Mouse (Mus musculus): ENCODE measurements around the gene Gmppa. TPM values are rescaled to one million over a fixed set of nuclear protein-coding genes. Genes with fewer than 3 reads are reported as not detected.

Gene Gmppa
- polyA plus RNA-seq, 1 experiment from 2014 or later, result 85.3 TPM

- WGBS, result 13% methylated on average over 35 of the region's 35 CpGs
- H3K4me1 ChIP-seq (ENCODE audit: control insufficient read depth, insufficient read depth, low read length), result peaks cover 17% of the 10 kb centered on the region
Observed at GRCm38 (mm10) chr1:75477264-75477965, 41.7 kb downstream of the Gmppa start.

GRCm38 (mm10) chr1:75477966-75478290, 42.2 kb downstream of the Gmppa start:
- ATAC-seq (replicated peaks; ENCODE audit: extremely low read depth, insufficient read depth, low FRiP score), result no peak
- H3K27ac ChIP-seq (ENCODE audit: low read length), result no peak overlapping the region
- H3K4me1 ChIP-seq (ENCODE audit: control insufficient read depth, insufficient read depth, low read length), result peaks cover 17% of the 10 kb centered on the region
- peaks cover 13% of the 10 kb centered on the region for H3K36me3 ChIP-seq (ENCODE audit: control insufficient read depth, insufficient read depth)
- H3K9me3 ChIP-seq (replicated peaks; ENCODE audit: control insufficient read depth, low read length), result no peaks in the 10 kb centered on the region
- H3K4me2 ChIP-seq (ENCODE audit: low read depth, low read length), result peak overlapping the region; percentile 81
- peaks cover 45% of the 10 kb centered on the region for H3K27me3 ChIP-seq (ENCODE audit: control insufficient read depth, insufficient read depth, low read length)
- WGBS, result 38% methylated on average over 3 of the region's 3 CpGs
- peak overlapping the region; percentile 79 for H3K9ac ChIP-seq (ENCODE audit: low read length)
- peak overlapping the region; percentile 76 for H3K4me3 ChIP-seq (ENCODE audit: low read length)

More at GRCm38 (mm10) chr1:75477264-75477965, 41.7 kb downstream of the Gmppa start:
- Histone ChIP-seq H3K9me3 (replicated peaks; ENCODE audit: control insufficient read depth, low read length) (no peaks in the 10 kb centered on the region), H3K27ac (ENCODE audit: low read length) (0 out of 2 replicates have a peak overlapping the region, but pooled peaks have one; percentile 14), H3K4me3 (ENCODE audit: low read length) (peak overlapping the region; percentile 76), H3K36me3 (ENCODE audit: control insufficient read depth, insufficient read depth) (peaks cover 14% of the 10 kb centered on the region), H3K27me3 (ENCODE audit: control insufficient read depth, insufficient read depth, low read length) (peaks cover 44% of the 10 kb centered on the region), H3K4me2 (ENCODE audit: low read depth, low read length) (peak overlapping the region; percentile 81), H3K9ac (ENCODE audit: low read length) (no peak overlapping the region)
- no peak for ATAC-seq (replicated peaks; ENCODE audit: extremely low read depth, insufficient read depth, low FRiP score)

GRCm38 (mm10) chr1:75478497-75478896, 42.8 kb downstream of the Gmppa start:
- Histone ChIP-seq H3K9me3 (replicated peaks; ENCODE audit: control insufficient read depth, low read length) (no peaks in the 10 kb centered on the region), H3K4me2 (ENCODE audit: low read depth, low read length) (peak overlapping the region; percentile 81), H3K9ac (ENCODE audit: low read length) (peak overlapping the region; percentile 79), H3K27me3 (ENCODE audit: control insufficient read depth, insufficient read depth, low read length) (peaks cover 45% of the 10 kb centered on the region), H3K4me1 (ENCODE audit: control insufficient read depth, insufficient read depth, low read length) (peaks cover 17% of the 10 kb centered on the region), H3K4me3 (ENCODE audit: low read length) (peak overlapping the region; percentile 76), H3K36me3 (ENCODE audit: control insufficient read depth, insufficient read depth) (peaks cover 12% of the 10 kb centered on the region), H3K27ac (ENCODE audit: low read length) (peak overlapping the region; percentile 76)
- WGBS, result 0% methylated on average over 12 of the region's 25 CpGs
- peak; percentile 21 for ATAC-seq (replicated peaks; ENCODE audit: extremely low read depth, insufficient read depth, low FRiP score)

GRCm38 (mm10) chr1:75478916-75479634, 43.3 kb downstream of the Gmppa start, which contains the start of the genes Chpf and Tmem198:
Gene Chpf (minus strand): TSS chr1:75479307.
Gene Tmem198 (plus strand): TSS chr1:75479532.
- H3K36me3 ChIP-seq (ENCODE audit: control insufficient read depth, insufficient read depth), result peaks cover 11% of the 10 kb centered on the region
- peaks cover 47% of the 10 kb centered on the region for H3K27me3 ChIP-seq (ENCODE audit: control insufficient read depth, insufficient read depth, low read length)
- H3K9me3 ChIP-seq (replicated peaks; ENCODE audit: control insufficient read depth, low read length), result no peaks in the 10 kb centered on the region
- peak within 1 kb of the TSS; percentile 79 for H3K9ac ChIP-seq (ENCODE audit: low read length)
- H3K4me1 ChIP-seq (ENCODE audit: control insufficient read depth, insufficient read depth, low read length), result peaks cover 17% of the 10 kb centered on the region
- peak within 1 kb of the TSS; percentile 81 for H3K4me2 ChIP-seq (ENCODE audit: low read depth, low read length)
- ATAC-seq (replicated peaks; ENCODE audit: extremely low read depth, insufficient read depth, low FRiP score), result peak; percentile 90
- H3K27ac ChIP-seq (ENCODE audit: low read length), result peak within 1 kb of the TSS; percentile 76
- peak within 1 kb of the TSS; percentile 76 for H3K4me3 ChIP-seq (ENCODE audit: low read length)
- WGBS, result under 1% methylated on average over 69 of the region's 76 CpGs

- Histone ChIP-seq H3K27me3 (ENCODE audit: control insufficient read depth, insufficient read depth, low read length) (peaks cover 47% of the 10 kb centered on the region), H3K9me3 (replicated peaks; ENCODE audit: control insufficient read depth, low read length) (no peaks in the 10 kb centered on the region), H3K9ac (ENCODE audit: low read length) (no peak overlapping the region), H3K4me3 (ENCODE audit: low read length) (peak overlapping the region; percentile 76), H3K36me3 (ENCODE audit: control insufficient read depth, insufficient read depth) (peaks cover 9% of the 10 kb centered on the region), H3K4me1 (ENCODE audit: control insufficient read depth, insufficient read depth, low read length) (peaks cover 17% of the 10 kb centered on the region), H3K27ac (ENCODE audit: low read length) (no peak overlapping the region), H3K4me2 (ENCODE audit: low read depth, low read length) (peak overlapping the region; percentile 81)
- peak; percentile 4 for ATAC-seq (replicated peaks; ENCODE audit: extremely low read depth, insufficient read depth, low FRiP score)
- WGBS, result 2% methylated on average over 23 of the region's 24 CpGs
Observed at GRCm38 (mm10) chr1:75479635-75479989, 43.9 kb downstream of the Gmppa start.

GRCm38 (mm10) chr1:75480036-75480435, 44.3 kb downstream of the Gmppa start:
- Histone ChIP-seq H3K36me3 (ENCODE audit: control insufficient read depth, insufficient read depth) (peaks cover 5% of the 10 kb centered on the region), H3K4me3 (ENCODE audit: low read length) (peak overlapping the region; percentile 76), H3K27ac (ENCODE audit: low read length) (no peak overlapping the region), H3K27me3 (ENCODE audit: control insufficient read depth, insufficient read depth, low read length) (peaks cover 49% of the 10 kb centered on the region), H3K4me1 (ENCODE audit: control insufficient read depth, insufficient read depth, low read length) (peaks cover 17% of the 10 kb centered on the region), H3K4me2 (ENCODE audit: low read depth, low read length) (peak overlapping the region; percentile 81), H3K9me3 (replicated peaks; ENCODE audit: control insufficient read depth, low read length) (no peaks in the 10 kb centered on the region), H3K9ac (ENCODE audit: low read length) (no peak overlapping the region)
- no peak for ATAC-seq (replicated peaks; ENCODE audit: extremely low read depth, insufficient read depth, low FRiP score)
- 25% methylated on average over 13 of the region's 13 CpGs for WGBS

- no peak overlapping the region for H3K27ac ChIP-seq (ENCODE audit: low read length)
- peaks cover 17% of the 10 kb centered on the region for H3K4me1 ChIP-seq (ENCODE audit: control insufficient read depth, insufficient read depth, low read length)
- H3K36me3 ChIP-seq (ENCODE audit: control insufficient read depth, insufficient read depth), result no peaks in the 10 kb centered on the region; the same call in 1 of the 2 replicates
- H3K9ac ChIP-seq (ENCODE audit: low read length), result no peak overlapping the region
- H3K4me3 ChIP-seq (ENCODE audit: low read length), result no peak overlapping the region
- H3K9me3 ChIP-seq (replicated peaks; ENCODE audit: control insufficient read depth, low read length), result no peaks in the 10 kb centered on the region
- peaks cover 56% of the 10 kb centered on the region for H3K27me3 ChIP-seq (ENCODE audit: control insufficient read depth, insufficient read depth, low read length)
- WGBS, result 84% methylated on average over 7 of the region's 7 CpGs
- ATAC-seq (replicated peaks; ENCODE audit: extremely low read depth, insufficient read depth, low FRiP score), result no peak
- H3K4me2 ChIP-seq (ENCODE audit: low read depth, low read length), result no peak overlapping the region
Observed at GRCm38 (mm10) chr1:75480735-75481134, 45.0 kb downstream of the Gmppa start.

GRCm38 (mm10) chr1:75486561-75486960, 50.8 kb downstream of the Gmppa start:
- Histone ChIP-seq H3K4me3 (ENCODE audit: low read length) (no peak overlapping the region), H3K36me3 (ENCODE audit: control insufficient read depth, insufficient read depth) (peaks cover 24% of the 10 kb centered on the region)

GRCm38 (mm10) chr1:75487040-75487404, 51.3 kb downstream of the Gmppa start:
- H3K9ac ChIP-seq (ENCODE audit: low read length), result no peak overlapping the region; the same call in 1 of the 2 replicates
- H3K4me2 ChIP-seq (ENCODE audit: low read depth, low read length), result peak overlapping the region; percentile 70
- WGBS, result 34% methylated on average over 13 of the region's 13 CpGs
- H3K27ac ChIP-seq (ENCODE audit: low read length), result no peak overlapping the region
- H3K36me3 ChIP-seq (ENCODE audit: control insufficient read depth, insufficient read depth), result peaks cover 29% of the 10 kb centered on the region
- peaks cover 8% of the 10 kb centered on the region; the same call in 1 of the 2 replicates for H3K4me1 ChIP-seq (ENCODE audit: control insufficient read depth, insufficient read depth, low read length)
- H3K27me3 ChIP-seq (ENCODE audit: control insufficient read depth, insufficient read depth, low read length), result peaks cover 59% of the 10 kb centered on the region
- no peaks in the 10 kb centered on the region for H3K9me3 ChIP-seq (replicated peaks; ENCODE audit: control insufficient read depth, low read length)
- H3K4me3 ChIP-seq (ENCODE audit: low read length), result peak overlapping the region; percentile 47
- ATAC-seq (replicated peaks; ENCODE audit: extremely low read depth, insufficient read depth, low FRiP score), result no peak

More at GRCm38 (mm10) chr1:75486561-75486960, 50.8 kb downstream of the Gmppa start:
- H3K27ac ChIP-seq (ENCODE audit: low read length), result no peak overlapping the region
- 32% methylated on average over 24 of the region's 24 CpGs for WGBS
- H3K9me3 ChIP-seq (replicated peaks; ENCODE audit: control insufficient read depth, low read length), result no peaks in the 10 kb centered on the region
- H3K9ac ChIP-seq (ENCODE audit: low read length), result no peak overlapping the region
- peaks cover 64% of the 10 kb centered on the region for H3K27me3 ChIP-seq (ENCODE audit: control insufficient read depth, insufficient read depth, low read length)
- ATAC-seq (replicated peaks; ENCODE audit: extremely low read depth, insufficient read depth, low FRiP score), result no peak
- no peak overlapping the region for H3K4me2 ChIP-seq (ENCODE audit: low read depth, low read length)
- peaks cover 8% of the 10 kb centered on the region; the same call in 1 of the 2 replicates for H3K4me1 ChIP-seq (ENCODE audit: control insufficient read depth, insufficient read depth, low read length)
